Mouse (Mus musculus) 416B (cell line): Measurements from ENCODE around the gene Vps16.

Experiments used
- DNase-seq: peaks from one replicate; pipeline ENCODE4 v3.0.0; 2011; ENCODE audit warnings: low read depth

Vps16 gene

DNA sequence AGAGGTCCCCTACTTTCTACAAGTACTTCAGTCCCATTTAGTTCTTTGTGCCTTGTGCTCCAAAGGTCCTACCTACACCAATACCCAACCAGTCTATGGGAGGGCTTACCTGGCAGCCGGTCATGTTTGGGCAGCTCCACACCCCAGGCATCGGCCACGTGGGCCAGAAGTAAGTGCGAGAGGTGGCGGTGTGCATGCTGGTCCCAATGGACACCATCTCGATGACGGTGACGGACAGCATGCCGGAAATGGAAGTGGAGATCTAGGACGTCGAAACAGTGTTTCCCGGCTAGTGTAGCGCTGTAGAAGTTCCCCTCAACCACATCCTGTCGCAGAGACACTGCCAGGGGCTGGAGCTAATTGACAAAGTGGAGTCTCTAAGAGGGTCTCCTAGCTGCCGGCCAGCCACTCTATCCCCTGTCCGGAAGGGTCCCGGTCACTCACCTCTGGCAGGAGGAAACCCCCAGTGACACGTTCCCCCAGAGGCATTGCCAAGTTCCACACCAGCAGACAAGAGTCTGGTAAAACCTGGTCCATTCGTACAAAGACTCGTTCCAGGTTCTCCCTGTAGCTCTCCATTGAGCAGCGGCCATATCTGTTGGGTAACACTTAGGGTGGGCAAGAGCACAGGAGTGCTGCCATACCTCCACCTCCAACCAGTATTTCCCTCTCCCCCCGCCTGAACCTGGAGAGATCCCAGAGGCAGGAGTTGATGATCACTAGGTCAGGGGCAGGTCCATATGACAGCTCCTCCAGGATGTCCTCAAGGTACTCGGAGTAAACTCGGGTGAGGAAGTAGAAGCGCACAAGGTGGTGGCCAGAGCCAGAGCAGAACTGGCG lies 2.1 kb upstream of the Vps16 start:
- DNase-seq = no peak

GRCm38 (mm10) chr2:130423397-130424125 lies 578 bp upstream of the Vps16 start:
- DNase-seq = peak; percentile 71

DNA sequence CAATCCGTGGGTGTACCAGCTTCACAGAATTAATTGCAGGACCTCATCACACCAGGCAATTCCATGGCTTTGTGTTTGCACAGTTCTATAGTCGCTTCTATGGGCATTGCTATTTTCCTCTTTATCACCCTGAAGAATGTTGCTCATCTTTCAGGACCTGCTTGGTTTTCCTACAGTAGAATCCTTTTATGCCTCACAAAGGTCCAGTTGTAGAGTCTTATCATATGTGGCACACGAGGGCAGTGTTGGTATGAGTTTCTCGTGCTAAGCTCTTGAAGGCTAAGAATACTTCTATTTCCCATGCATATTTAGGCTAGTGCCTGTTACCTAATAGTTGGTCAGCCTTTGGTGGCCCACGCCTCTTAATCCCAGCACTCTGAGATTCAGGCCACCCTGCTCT lies 973 bp downstream of the Vps16 start:
- peak; percentile 76 for DNase-seq

DNA sequence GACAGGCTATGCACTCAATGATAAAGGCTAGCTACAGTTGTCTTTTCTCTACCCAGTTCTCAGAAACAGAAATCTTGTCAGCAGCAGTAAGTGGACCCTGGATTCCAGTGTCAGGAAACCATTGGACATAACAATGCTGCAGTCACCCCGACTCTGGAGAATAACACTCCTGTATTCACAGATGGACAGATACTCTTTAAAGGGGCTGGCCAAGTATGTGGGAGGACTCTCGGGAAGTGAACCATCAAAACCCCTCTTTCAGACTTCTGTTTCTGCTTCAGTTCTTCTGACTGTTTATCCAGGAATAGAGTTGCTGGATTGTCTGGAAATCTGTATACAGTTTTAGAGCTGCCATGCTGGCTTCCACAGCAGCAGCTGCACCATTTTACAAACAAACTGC lies 5.7 kb downstream of the Vps16 start:
- no peak for DNase-seq

GRCm38 (mm10) chr2:130430484-130430883 lies 6.3 kb downstream of the Vps16 start:
- DNase-seq = no peak

DNA sequence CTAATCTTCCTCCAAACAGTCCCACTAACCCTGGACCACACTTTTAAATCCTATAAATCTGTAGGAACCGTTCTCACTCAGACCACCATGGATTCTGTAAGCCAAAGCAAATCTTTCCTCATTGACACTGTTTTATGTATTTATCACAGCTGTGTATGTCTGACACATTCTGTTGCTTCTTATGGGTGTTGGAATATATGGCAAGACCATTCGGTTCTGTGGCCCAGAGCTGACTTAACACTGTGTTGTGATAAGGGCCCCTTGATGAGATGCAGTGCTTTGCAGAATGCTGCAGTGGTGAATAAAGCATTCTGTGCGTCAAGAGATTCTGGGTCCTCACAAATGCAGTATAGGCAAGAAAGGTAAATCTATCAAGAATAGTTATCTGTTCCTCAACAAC lies 8.0 kb downstream of the Vps16 start:
- no peak for DNase-seq

GRCm38 (mm10) chr2:130433152-130433551 lies 9.0 kb downstream of the Vps16 start:
- DNase-seq = peak; percentile 79

DNA sequence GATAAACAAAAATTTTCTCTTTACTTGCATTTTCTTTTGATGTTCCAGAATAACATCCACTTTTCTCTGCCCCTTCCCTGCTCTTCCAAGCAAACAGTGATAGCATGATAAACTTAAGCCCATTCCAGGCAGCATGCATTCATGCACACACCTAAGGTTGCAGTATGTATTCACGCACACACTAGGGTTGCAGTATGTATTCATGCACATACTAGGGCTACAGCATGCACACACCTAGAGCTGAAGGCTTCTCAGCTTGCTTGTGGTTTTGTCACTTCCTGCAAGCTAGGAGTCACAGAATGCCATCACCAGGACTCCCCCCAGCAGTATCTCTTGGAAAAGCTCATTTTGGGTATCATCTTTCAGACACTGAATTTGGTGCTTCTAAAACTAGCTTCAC lies 12.6 kb downstream of the Vps16 start:
- DNase-seq = no peak

DNA sequence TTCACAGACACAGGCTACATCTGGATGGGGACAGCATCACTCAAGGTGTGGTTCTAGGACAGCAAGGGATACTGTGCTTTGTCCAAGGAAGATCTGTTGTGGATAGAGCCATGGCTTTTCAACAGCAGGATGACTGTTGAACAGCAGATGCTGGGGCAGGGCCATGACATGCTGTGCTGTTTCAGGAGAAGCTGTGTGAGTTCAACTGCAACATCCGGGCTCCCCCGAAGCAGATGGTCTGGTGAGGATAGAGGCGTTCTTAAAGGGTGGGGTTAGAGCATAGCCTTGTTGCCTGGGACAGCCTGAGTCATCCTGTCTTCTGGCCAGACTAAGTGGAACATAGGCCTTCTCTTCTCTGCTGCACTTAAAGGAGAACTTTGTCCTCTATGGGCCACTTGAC lies 14.7 kb downstream of the Vps16 start:
- DNase-seq = no peak

- no peak for DNase-seq
These were observed 15.8 kb downstream of the Vps16 start for GRCm38 (mm10) chr2:130439840-130440480.

GRCm38 (mm10) chr2:130442162-130442561 lies 18.0 kb downstream of the Vps16 start:
- DNase-seq = no peak

DNA sequence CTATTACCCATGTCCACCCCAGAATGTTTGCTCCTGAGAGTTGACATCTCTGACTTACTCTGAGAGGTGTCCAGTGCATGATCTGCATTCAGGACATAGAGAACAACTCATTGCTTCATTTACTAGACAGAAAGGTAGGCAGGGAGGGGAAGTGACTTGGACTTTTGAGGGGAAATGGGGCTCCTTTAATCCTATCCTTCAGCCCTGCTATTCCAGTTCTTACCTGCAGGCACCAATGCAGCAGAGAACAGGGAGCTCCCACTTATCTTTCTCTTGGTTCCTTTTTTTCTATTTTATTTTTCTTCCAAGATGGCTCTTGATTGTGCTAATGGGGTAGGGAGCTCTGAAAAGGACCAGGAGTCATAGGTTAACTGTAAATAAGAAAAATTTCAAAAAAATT lies 24.3 kb downstream of the Vps16 start:
- DNase-seq = no peak

DNA sequence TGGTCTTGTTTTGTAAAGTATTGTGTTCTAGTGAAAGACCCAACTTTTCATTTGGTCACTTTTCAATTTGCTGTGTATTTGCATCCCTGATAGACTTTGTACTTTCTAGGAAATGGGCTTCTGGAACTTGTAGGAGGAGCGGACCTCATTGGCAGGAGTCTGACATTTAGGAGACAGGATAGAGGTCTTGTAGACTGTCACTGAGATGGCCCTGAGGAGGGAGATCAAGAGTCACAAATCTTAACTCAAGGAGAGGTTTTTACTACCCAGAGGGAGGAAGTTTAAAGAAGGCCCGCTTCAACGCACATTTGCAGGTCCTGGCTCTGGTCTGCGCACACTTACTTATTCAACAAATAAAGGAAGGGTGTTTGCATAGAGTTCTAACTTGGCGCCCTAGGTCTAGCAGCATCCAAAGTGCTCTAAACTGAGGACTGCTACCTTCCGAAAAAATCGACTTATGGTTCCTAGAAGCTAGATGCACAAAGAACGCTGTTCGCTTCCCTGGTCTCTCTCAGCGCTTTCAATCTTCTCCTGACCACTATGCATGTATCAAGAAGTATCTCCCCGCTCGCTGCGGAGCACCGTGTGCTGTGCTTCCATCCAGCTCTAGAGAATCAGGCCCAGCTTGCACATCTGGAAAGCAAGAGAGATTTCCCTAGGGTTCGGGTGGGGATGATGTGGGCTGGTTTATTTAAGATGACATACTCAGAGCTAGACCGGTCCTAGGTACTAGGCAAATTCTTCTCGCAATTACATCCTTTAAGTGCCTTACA lies 25.1 kb downstream of the Vps16 start:
- peak; percentile 63 for DNase-seq

- peak; percentile 82 for DNase-seq
These were observed 25.8 kb downstream of the Vps16 start, which contains the start of gene Ptpra for GRCm38 (mm10) chr2:130449794-130450433. TSS of gene Ptpra (plus strand) at chr2:130450278.

DNA sequence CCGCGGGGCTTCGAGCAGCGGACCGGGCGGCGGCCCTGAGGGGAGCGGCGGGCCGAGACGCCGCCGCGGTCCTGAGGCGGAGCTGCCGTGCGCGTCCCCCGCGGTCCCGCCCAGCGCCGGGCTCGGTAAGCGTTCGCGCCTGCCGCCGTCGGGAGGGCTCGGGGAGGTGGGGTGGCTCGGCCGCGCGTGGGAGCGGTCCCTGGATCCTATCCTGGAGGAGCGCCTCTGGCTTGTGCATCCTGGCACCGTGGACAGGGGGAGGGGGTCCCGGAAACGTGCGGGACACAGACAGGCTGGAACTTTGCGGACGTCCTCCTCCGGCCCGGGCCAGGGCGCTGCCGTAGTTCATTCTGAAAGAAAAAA lies 26.3 kb downstream of the Vps16 start:
- peak; percentile 39 for DNase-seq

- peak; percentile 19 for DNase-seq
These were observed 27.1 kb downstream of the Vps16 start for GRCm38 (mm10) chr2:130451086-130451726.

GRCm38 (mm10) chr2:130451727-130452090 lies 27.6 kb downstream of the Vps16 start:
- no peak for DNase-seq

- no peak for DNase-seq
These were observed 28.1 kb downstream of the Vps16 start for GRCm38 (mm10) chr2:130452266-130452665.

DNA sequence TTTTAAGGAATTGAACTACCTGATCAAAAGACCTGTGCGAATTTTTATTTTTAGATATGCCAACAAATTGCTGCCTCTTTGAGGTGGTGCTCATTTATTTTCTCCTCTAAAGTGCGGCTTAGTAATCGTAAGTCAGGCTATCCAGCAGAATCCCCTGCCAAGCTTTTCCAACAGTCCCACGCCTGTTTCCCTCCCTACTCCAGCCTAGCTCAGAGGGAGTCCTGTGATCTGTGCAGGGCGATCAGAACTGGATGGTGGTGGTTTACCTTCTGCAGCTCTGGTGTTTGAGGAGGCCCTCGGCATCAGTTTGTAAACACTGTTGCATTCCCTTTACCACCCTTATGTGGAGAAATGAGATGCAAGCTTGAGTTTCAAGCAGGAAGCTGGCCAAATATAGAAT lies 29.3 kb downstream of the Vps16 start:
- DNase-seq = no peak

- DNase-seq = peak; percentile 65
These were observed 30.7 kb downstream of the Vps16 start for GRCm38 (mm10) chr2:130454748-130455370.

DNA sequence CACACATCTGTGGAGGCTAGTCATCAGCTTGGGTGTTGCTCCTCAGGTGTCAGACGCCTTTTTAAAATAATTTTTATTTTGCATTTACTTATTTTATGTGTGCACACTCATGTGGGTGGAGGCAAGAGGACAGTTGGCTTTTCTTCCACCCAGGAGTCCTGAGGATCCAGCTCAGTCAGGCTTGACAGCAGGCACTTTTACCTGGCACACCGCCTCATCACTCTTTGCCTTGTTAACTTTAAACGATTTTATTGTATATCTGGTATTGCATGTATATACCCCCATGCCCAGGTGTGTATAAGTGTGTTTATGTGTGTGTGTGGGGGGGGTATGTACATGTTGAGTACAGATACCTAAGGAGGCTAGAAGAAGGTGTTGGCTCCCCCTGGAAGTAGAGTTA lies 33.7 kb downstream of the Vps16 start:
- DNase-seq = no peak
